Mouse (Mus musculus) thymus, adult 18-20 months (tissue): ENCODE data around the gene Trim30a.
"Not testable (repeated sequence)": the region's sequence is repeated elsewhere in the genome, so short reads cannot be mapped to it uniquely, and the experiment has no call there.

Experiments
- DNase-seq, 2 experiments: peaks; one replicate each; pipeline ENCODE4 v3.0.0; 2022; ENCODE audit warnings: mixed read lengths in 2 of 2

The Trim30a gene

DNA sequence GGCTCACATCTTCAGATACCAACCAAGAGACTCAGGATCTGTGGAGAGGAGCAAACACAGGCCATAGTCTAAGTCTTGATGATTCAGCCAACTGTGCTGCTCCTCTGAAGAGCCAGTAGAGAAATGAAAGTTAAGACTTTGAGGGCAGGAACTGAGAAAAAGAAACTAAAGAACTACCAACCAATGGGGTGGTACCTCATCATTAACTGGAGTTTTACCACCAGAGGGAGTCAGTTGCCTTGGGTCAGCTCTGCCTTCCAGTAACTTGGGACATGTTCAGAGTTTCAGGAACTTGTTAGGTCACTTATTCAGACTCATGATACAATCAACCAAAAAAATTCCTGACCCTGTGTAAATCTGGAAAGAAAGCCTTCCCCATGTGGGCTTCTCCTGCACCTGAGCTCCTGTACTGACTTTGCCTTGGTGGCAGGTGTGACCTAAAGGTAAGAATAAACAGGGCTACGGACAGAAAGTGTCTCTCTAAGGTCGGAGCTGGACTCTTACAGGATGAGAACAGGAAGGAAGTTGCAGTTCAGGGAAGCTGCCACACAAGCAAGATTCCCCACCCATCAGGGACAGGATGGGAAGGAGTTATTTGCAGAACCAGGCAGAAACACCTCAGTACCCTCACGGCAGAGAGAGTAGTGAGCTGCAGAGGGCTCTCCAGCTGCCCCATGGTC lies at the start of gene Trim30a:
TSS of gene Trim30a (minus strand) at position 129 of the 680 bp plus-strand sequence.
- peak in 1 of 2 experiments; percentile 22 for DNase-seq

- not testable (repeated sequence) for DNase-seq
Measured at GRCm38 (mm10) chr7:104507421-104508065, 42.5 kb upstream of the Trim30a start, which contains the start of gene Trim30d. TSS of gene Trim30d (minus strand) at chr7:104507849.

DNA sequence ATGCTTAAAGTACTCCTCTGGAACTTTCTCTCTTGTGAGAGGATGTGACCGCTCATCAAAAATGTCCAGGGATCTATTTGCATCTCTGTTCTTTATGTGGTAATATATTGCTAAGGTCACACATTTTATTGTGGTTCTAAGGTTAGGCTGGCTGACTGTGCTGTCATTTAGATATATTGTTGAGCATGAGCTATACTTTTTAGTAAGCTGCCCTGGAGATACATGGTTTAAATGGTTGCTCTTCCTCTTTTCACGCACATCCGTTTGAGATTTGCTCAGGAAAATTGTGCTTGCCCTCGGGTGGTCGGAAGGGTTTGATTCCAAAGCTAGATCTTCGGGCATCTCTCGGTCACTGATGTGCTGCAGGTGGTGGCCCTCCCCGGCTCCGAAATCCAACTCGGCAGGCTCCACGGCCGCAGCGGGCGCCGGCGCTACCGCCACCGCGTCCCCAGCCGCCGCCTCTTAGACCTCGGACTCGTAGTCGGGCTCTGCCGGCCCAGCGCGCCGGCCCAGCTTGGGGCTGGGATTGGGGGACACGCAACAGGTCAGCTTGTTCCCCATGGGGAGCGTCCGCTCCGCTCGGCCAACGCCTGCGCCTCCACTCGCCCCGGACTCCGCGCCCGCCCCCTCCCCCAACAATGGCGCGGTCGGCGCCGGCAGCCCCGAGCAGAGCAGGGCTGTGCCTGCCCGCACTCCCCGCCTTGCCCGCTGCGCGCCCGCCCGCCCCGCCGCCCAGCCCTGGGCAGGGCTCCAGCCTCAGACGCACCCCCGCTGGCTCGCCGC lies 36.8 kb upstream of the Trim30a start:
- DNase-seq, result no peak

GRCm38 (mm10) chr7:104501186-104501585 lies 36.2 kb upstream of the Trim30a start:
- DNase-seq, result not testable (repeated sequence)

- DNase-seq, result not testable (repeated sequence)
Measured at GRCm38 (mm10) chr7:104499464-104499863, 34.5 kb upstream of the Trim30a start.

GRCm38 (mm10) chr7:104445961-104446645 lies 18.9 kb downstream of the Trim30a start:
- peak; percentile 17 to 47 for DNase-seq

GRCm38 (mm10) chr7:104404460-104404950 lies 60.5 kb downstream of the Trim30a start:
- no peak for DNase-seq

DNA sequence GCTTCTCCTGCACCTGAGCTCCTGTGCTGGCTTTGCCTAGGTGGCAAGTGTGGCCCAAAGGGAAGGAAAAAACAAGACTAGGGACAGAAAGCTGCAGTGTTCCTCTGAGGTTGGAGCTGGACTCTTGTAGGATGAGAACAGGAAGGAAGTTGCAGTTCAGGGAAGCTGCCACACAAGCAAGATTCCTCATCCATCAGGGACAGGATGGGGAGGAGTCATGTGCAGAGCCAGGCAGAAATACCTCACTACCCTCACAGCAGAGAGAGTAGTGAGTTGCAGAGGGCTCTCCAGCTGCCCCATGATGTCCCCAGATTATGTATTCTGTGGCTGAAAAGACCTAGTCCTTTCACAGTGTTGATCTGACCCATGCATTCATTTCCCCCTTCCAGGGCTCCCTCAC lies 63.9 kb downstream of the Trim30a start:
- no peak for DNase-seq

DNA sequence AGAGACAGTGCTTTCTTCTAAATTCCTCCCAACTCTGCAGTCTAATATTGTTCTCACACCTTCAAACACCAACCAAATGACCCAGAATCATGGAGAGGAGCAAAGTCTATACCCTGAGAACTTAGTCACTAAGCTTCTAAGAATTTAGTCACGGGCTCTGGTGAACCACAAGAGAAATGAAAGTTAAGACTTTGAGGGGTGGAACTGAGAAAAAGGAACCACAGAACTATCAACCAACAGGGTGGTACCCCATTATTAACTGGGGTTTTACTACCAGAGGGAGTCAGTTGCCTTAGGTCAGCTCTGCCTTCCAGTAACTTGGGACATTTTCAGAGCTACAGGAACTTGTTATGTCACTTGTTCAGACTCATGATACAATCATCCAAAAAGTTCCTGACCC lies 64.3 kb downstream of the Trim30a start, which contains the start of gene Trim30c:
TSS of gene Trim30c (minus strand) at position 140 of the 400 bp plus-strand sequence.
- DNase-seq, result no peak

- DNase-seq, result no peak
Measured at GRCm38 (mm10) chr7:104398492-104398891, 66.5 kb downstream of the Trim30a start.

DNA sequence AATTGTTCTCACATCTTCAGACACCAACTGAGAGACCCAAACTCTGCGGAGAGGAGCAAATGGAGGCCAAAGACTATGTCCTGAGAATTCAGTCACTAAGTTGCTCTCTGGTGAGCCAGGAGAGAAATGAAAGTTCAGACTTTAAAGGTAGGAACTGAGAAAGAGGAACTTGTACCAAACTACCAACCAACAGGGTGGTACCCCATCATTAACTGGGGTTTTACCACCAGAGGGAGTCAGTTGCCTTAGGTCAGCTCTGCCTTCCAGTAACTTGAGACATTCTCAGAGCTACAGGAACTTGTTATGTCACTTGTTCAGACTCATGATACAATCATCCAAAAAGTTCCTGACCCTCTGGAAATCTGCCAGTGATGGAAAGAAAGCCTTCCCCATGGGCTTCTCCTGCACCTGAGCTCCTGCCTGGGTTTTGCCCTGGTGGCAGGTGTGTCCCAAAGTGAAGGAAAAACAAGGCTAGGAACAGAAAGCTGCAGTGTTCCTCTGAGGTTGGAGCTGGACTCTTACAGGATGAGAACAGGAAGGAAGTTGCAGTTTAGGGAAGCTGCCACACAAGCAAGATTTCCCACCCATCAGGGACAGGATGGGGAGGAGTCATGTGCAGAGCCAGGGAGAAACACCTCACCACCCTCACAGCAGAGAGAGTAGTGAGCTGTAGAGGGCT lies 95.1 kb downstream of the Trim30a start, which contains the start of gene Trim30b:
TSS of gene Trim30b (minus strand) at position 149 of the 679 bp plus-strand sequence.
- peak in 1 of 2 experiments; percentile 9 for DNase-seq

- DNase-seq, result no peak
Measured at GRCm38 (mm10) chr7:104366339-104366738, 98.7 kb downstream of the Trim30a start.
